Mouse (Mus musculus) lung, postnatal 25 days (tissue): ENCODE results near the gene Pten.
"Not testable (repeated sequence)": the region's sequence is repeated elsewhere in the genome, so short reads cannot be mapped to it uniquely, and the experiment has no call there.

Experiments
- DNase-seq: peaks from one replicate; pipeline ENCODE4 v3.0.0; 2022; ENCODE audit warnings: low spot score

Gene Pten

DNA sequence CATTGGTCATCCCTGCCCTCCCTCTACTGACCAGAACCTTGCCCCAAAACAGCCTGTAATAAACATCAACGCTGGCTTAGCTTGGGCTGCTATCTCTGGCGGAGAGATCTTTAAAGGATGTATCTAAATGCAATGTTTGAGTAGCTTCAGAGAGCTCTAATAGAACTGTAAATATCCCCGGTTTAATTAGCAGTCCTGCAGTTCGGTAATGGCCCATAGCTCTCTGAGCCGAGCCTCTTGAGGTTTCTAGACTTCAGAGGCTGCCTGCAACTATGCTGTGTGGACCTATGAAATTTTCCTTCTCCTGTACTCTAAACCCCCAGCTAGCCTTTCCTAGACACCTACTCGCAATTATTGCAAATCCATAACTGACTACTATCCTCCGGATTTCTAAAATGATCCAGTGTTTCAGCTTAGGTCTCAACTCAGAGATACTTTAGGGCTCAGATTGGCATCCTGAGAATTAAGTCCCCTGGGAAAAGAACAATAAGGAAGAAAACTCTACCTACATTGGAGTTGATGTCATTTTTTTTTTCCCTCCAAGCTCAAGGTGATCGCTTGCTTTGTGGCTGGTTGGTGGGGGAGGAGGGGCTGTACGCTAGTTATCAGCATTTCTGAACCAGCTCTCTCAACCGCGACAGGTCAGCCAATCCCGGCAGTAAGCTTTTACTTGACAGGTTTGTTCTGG lies 2.0 kb upstream of the Pten start:
- DNase-seq, result no peak

DNA sequence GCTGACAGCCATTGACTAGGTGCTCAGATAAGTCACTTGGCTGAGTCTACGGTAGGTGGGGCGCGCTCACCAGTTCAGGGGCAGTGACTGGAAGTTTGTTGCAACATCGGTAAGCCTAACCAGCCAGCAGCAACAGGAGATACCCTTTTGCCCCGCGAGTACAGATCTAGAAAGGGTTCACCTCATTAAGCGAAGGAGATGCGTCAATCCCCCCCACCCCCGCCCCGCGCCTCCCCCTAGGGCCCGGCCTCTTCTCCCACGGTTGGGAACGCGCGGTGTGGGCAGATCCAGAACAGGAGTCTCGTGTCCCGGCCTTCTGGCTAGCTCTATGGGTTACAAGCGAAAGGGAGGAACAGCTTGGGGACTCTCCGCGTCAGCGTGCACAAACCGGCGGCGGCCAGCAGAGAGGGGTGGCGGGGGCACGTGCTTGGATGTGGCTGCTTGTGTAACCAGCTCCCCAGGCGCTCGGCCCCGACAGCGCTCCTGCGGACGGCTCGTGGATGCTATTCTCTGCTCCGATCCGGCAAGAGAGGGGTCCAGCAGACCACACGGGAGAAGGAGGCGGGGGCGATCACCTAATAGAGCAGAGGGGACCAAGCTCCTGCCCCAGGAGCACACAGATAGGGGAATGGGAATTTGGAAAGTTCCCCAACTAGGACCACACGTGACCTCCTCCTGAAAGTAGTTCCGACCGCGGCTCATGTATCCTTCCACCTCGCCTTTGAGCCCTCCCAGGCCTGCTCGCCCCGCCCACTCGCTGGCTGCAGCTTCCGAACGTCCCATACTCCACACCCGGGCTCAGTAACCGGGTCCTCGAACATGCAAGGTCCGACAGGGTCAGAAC lies 1.3 kb upstream of the Pten start:
- DNase-seq, result peak; percentile 96

DNA sequence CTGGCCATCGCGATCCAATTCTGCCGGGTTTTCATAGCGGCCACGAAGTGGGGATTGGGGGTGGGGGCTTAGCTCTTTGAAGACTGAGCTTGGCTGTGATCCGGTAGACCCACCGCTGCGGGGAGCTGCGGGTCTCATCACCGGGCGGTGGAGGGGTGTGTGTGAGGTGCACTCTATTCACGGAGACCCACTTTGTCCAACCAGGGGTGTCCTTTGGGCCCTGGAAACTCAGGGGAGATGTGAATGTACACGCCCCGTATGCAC lies 729 bp upstream of the Pten start:
- DNase-seq, result no peak

DNA sequence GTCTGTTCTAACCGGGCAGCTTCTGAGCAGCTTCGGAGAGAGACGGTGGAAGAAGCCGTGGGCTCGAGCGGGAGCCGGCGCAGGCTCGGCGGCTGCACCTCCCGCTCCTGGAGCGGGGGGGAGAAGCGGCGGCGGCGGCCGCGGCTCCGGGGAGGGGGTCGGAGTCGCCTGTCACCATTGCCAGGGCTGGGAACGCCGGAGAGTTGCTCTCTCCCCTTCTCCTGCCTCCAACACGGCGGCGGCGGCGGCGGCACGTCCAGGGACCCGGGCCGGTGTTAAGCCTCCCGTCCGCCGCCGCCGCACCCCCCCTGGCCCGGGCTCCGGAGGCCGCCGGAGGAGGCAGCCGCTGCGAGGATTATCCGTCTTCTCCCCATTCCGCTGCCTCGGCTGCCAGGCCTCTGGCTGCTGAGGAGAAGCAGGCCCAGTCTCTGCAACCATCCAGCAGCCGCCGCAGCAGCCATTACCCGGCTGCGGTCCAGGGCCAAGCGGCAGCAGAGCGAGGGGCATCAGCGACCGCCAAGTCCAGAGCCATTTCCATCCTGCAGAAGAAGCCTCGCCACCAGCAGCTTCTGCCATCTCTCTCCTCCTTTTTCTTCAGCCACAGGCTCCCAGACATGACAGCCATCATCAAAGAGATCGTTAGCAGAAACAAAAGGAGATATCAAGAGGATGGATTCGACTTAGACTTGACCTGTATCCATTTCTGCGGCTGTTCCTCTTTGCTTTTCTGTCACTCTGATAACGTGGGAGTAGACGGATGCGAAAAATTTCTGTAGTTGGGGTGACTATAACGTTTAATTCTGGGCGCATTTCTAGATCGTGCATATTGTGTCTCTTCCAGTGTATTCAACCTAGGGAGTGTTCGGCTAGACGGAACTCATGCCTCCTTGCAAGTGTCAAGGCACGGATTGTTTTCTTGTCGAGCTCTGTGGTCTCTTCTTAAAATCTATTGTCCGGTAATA lies 815 bp downstream of the Pten start:
- DNase-seq, result peak; percentile 23

DNA sequence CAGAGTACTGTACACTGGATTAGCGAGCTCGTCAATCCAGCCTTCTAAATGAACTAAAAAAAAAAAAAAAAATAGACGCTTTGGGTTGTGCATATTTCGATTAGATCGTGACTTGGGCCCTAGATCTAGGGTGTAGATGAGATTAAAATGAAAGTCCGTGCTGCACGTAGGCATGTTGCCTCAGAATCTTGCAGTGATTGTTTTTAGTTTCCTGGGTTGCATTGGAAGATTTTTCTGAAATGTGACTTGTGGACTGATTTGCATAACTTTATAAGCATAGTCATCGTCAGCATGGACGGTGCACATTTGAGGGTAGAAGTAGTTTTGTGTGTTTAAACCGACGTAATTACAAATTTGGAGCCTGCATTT lies 1.5 kb downstream of the Pten start:
- no peak for DNase-seq

DNA sequence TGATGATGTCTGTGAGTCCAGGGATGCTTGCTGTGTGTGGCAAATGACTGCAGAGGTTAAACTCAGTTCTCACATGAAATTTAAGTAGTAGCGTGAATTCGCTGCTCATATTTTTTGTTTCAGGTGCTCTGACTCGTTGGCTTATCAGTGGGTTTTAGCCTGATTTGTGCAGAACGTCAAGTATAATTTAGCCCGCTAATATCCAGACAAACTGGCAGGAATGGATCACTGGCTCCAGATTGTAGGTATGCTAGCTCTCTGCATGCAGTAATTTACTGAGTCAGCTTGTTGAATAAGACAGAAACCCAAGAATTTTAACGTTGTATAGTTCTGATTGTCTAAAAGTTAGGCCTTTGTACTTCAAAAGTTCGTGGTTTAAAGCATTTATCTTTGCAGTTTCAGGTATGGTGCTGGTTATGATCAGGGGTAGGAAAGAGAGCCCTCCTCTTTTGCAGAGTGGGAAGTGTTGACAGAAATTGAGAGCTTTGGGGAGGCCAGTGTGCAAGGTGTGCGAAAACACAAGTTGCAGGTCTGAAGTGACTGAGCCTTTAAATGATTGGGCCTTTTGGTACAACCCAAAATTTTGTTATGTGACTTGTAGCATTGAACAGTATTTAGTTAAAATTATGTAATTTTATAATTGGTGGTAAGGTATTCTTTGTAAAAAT lies 2.2 kb downstream of the Pten start:
- no peak for DNase-seq

DNA sequence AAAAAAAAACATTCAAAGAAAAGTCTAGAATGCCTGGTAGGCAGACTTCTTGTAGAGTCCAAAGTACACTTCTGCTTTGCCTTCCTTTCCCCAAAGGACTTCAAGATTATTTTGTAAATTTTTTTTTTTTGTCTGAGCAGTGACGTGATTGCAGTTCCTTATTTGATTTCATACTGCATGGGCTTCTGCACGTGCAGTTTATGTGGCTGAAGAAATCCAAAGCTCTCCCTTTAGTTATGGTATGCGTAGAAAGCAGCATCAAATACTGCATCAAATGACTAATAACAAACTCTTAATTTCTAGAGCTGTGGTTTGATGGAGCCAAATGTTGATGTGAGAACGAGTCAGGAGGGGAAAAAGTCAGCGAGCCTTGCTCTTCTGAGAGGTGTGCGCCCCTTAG lies 3.2 kb downstream of the Pten start:
- DNase-seq, result peak; percentile 55

DNA sequence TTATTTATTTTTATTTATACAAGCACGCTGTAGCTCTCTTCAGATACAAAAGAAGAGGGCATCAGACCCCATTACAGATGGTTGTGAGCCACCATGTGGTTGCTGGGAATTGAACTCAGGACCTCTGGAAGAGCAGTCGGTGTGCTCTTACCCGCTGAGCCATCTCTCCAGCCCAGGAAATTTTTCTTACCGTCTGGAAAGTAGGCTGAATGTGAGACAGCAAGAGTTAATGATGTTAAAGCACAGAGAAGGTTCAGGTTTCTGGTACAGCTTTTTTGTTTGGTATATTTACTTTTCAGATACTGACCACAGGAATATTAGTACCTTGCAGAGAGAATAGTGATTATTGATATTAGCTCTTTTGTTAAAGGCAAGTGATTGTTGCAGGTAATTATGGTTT lies 3.9 kb downstream of the Pten start:
- no peak for DNase-seq

DNA sequence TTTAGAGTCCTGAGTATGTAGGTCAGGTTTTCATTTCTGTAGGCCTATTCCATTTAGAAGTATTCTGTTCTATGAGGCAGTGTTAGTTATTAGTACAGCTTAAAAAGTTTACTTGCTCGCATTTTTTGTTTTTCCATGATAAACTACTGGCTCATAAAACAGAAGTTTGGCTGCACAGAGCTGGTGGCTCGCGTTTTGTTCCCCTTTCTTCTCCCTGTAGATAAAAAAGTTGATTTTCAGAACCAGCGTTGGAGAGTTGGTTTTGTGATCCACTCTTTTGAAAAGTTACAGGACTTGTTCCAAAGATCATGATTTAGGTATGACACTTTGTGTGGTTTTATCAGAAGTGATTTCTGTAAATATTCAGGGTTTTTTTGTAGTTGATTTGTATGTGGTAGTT lies 5.2 kb downstream of the Pten start:
- DNase-seq, result no peak

DNA sequence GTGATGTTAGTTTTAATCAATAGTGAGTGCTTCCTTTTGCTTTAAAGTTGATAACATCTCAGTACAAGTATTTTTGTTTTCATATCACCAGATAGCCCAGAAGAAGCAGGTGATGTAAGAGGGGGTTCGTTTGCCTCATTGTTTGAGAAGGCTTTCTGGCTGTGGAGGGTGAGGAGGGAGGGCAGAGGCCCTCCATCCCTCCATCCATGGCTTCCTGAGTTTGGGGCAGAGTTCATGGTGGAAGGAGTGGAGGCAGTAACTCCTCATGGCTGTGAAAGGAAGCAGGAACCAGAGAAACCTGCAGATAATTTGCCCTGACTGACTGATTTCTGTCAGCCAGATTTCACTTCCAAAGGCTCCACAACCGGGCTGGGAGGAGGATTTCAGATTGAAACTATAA lies 21.1 kb downstream of the Pten start:
- DNase-seq, result no peak

DNA sequence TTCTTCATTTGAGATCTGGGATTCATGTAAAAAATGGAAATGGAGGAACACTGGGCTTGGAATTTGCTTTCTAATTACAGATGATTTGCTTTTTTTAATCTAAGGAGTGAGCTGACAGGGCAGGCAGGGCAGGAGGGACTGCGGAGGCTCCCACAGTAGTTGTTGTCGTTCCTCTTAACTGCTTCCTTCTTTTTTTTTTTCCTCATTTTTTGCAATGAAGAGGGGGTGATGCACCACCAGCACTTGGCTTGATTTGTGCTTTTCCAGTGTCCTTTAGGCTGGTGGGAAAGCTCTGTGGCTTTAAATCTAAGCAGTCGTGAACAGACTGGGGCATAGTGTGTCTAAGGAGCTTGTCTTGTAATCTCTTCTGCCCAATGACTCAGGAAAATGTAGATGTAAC lies 21.8 kb downstream of the Pten start:
- no peak for DNase-seq

DNA sequence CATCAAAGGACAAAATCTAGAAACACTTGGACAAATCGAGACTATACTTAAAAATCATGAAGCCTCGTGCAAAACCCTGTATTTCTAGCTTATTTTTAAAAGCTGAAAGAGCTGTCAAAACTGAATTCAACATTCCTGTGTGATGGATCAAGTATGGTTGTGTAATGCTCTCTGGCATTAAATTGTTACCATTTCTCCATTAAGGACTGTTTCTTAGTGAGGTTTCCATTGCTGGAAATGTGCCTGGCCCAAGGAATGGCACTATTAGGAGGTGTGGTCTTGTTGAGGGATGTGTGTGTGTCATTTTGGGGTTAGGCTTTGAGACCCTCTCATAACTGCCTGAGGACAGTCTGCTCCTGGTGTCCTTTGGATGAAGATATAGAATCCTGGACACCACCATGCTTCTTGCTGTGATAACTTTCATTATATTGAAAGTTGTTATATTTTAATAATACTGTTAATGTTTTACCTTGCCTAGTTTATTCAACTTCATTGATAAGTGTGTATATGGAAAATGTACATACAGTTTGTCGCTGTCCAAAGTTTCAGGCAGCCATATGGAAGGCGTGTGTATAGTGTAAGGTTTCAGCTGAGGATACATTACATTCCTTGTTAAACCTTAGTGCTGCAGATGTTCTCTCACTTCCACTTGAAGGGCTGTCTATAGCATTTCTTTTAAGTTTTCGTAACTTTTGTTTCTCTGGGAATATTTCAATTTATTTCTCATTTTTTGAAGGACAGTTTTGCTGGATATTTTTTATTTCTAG lies 24.2 kb downstream of the Pten start:
- no peak for DNase-seq

DNA sequence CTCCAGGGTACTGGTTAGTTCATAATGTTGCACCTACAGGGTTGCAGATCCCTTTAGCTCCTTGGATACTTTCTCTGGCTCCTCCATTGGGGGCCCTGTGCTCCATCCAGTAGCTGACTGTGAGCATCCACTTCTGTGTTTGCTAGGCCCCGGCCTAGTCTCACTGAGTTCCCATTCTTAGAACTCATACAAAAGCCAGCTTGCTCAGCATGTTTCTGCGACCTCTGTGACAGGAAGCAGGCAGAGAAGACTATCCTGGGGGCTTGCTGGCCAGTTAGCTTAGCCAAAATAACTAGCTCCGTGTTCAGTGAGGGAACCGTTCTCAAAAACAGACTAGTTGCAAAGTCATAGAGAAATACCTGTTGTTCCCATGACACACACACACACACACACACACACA lies 30.1 kb downstream of the Pten start:
- not testable (repeated sequence) for DNase-seq

DNA sequence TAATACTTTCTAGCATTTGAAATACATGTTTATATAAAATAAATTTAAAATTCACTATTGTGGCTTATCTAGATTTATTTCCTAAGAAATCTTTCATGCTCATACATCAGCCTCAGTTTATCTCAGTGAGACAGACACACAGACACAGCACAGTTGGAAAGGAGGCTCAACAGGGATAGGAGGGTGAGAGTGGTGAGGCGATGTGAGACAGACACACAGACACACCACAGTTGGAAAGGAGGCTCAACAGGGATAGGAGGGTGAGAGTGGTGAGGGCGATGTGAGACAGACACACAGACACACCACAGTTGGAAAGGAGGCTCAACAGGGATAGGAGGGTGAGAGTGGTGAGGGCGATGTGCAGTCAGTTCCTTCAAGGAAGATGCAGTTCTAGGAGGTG lies 30.7 kb downstream of the Pten start:
- DNase-seq, result not testable (repeated sequence)

DNA sequence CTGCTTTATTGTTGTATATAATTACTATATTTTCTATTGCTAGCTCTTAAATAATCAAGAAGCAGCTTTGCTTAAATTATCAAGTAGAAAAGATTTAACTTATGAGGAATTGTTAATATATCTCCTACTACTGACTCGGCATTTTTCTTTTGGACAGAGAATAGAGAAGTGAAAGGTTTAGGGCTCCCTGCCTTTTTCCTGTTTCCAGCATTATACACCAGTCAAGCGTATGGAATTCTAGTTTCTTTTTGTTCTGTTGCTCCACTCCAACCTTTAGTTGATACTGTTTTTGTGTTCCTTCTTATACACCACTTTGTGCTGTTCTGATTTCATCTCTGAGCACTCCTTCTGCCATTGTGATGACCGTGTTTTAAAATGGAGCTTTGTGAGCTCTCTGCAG lies 32.2 kb downstream of the Pten start:
- no peak for DNase-seq

DNA sequence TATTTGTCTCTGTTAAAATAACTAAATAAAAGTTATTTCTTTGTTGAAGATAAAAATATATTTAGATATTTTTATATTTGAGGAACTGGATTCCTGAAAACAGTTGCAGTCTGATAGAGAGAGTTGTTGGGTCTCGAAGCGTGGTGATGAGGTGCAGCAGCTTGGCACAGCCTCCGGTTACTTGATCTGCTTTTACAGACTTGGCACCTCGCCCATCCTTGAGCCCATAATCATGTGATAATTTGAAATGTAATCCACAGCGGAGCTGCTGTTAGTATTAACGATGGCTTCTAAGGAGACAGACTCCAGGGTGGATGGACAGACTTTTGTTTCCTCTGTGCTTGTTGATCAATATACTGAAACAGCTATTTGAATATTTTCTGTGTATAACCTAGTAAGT lies 35.3 kb downstream of the Pten start:
- DNase-seq, result peak; percentile 75

DNA sequence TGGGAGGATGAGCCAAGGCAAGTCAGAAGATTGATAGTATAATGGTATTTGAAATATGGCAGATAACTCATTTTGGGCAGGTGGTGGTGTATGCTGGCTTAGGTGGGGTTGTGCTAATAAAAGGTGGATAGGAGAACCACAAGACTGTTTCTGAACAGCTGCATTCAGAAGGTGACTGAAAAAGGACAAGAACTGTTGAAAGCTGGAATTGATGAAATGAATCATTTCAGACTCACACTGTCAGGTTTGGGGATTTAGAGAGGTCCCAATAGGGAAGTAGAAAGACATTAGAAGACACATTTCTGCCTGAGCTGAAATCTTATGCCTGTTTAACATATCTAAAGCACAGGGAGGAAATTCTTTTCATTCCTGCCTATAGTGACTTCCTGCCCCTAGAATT lies 36.6 kb downstream of the Pten start:
- no peak for DNase-seq

DNA sequence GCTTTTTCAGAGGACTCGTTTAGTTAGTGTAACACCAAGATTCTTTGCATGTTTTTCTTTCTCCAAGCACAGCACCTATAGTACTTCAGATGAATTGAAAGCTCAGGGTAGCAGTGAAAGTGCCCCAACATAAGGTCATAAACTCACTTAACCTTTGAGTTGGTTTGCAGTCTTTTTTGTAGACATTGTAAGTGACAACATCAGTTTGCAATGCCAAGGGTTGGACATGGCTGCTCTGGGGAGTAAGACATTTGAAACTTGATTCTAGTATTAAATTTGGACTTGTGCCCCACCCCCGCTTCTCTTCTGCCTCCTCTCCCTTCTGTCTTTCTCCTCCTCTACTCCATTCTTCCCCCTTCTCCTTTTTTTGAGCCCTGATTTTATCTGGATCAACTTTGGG lies 43.3 kb downstream of the Pten start:
- no peak for DNase-seq

DNA sequence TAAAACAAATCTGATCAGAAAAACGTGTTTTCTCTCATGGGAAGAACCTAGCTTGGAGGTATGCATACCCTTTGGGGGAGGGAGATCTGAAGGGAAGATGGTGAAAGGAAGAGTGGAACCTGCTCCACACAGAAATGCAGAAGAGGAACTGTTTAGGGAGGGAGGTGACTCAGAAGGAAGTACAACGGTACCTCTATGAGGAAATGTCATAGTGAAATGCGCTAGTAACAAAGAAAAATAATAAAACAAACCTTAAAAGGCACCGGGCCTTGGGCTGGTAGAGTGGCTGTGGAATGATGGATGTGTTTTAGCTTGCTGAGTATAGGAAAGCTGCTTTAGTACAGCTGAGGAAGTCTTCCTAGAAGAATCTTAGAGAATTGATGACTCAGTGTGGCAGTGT lies 47.4 kb downstream of the Pten start:
- no peak for DNase-seq

DNA sequence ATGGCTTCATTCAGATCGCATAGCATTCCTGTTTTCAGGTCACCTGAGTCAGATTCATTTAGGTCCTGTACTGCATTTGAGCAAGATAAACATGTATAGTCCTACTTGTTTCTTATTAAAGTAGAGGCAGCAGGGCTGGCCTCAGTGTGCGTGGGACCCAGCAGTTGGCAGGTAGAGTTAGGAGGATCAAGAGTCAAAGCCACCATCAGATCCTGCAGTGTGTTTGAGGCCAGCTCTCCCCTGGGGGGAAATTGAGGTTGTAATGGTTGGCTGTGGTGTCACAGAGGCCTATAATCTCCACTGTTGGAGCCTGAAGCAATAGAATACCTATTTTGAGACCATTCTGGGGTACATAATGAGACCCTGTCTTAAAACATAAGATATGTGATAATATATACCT lies 50.3 kb downstream of the Pten start:
- DNase-seq, result no peak

DNA sequence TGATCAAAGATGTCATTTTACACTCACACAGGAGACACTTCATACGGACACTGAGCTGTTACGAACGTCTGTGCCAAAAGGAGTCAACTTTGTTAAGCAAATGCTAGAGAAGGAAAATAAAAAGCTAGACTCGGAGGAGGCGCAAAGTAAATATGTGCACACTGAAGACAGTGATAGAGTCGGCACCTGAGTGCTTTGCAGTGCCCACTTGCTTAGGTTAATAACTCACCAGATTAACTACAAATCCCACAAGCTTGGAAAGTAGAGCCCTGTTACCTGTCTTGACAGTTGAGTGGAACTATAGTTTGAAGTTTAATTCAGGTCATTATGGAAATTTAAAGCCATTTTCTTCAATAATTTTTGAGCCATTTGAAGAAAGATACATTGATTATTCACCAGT lies 51.4 kb downstream of the Pten start:
- no peak for DNase-seq

DNA sequence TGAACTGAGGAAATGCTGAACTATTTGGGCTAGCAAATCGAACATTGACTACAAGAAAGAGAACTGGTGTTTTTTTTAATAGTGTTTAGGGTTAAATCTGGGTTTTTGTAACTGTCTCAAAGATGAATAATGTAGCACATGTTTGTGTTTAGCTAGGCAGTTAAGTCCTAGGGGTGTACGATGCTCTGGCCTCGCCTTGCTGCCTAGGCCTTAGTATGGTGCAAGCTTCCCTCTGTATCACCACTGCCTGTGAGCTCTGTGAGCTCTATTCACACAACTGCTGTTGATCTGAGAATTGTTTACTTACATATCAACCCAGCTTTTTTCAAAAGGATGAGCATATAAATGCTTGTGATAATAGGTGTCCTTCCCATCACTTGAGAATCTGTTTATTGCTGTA lies 51.8 kb downstream of the Pten start:
- no peak for DNase-seq
